Mouse (Mus musculus) bone marrow, adult 2 months (tissue): ENCODE measurements around the gene Traf4. TPM values are rescaled to one million over a fixed set of nuclear protein-coding genes. Genes with fewer than 3 reads are reported as not detected.

Experiments used
- H3K27ac ChIP-seq: fragments of 200-500 bp; 2 replicates; pipeline ENCODE4 v1.5.1; 2012; ENCODE audit warnings: low read depth, mild to moderate bottlenecking, control low read depth, inconsistent platforms, low read length; ENCODE audit not compliant: control insufficient read depth, poor library complexity, insufficient read depth
- H3K4me1 ChIP-seq: fragments of 200-500 bp; 2 replicates; pipeline ENCODE4 v1.6.1; 2011; ENCODE audit warnings: low read length; ENCODE audit not compliant: control insufficient read depth, insufficient read depth
- H3K4me3 ChIP-seq: fragments of 200-500 bp; replicated peaks from 2 replicates; pipeline ENCODE3; 2011; ENCODE audit warnings: mild to moderate bottlenecking, low read depth, low read length, control low read depth; ENCODE audit not compliant: control insufficient read depth
- CTCF ChIP-seq: fragments of 200-500 bp; IDR thresholded peaks from 2 replicates; pipeline ENCODE4 v1.5.1; 2011; ENCODE audit warnings: low read length, control low read depth; ENCODE audit not compliant: control insufficient read depth, insufficient read depth
- POLR2A ChIP-seq: fragments of 200-500 bp; IDR thresholded peaks from 2 replicates; pipeline ENCODE4 v1.6.1; 2011; ENCODE audit warnings: low read depth, mild to moderate bottlenecking, control low read depth, low read length, borderline replicate concordance; ENCODE audit not compliant: control insufficient read depth
- WGBS: fragments of 180-500 bp; shearing (Covaris S2); methylation state at CpG from one replicate; pipeline ENCODE4 v1.1.7; 2018; 5-methylcytosine and 5-hydroxymethylcytosine counted together
- polyA plus RNA-seq: library from polyadenylated mRNA; stranded (reverse); fragments of >200 nt; gene quantifications from 2 replicates; pipeline ENCODE4 v1.2.4, GENCODE M21; 2011; ENCODE audit warnings: low replicate concordance; ENCODE audit not compliant: missing spikeins, insufficient read depth, insufficient read length

Traf4 gene
- polyA plus RNA-seq, 1 experiment: 30.0 TPM

DNA sequence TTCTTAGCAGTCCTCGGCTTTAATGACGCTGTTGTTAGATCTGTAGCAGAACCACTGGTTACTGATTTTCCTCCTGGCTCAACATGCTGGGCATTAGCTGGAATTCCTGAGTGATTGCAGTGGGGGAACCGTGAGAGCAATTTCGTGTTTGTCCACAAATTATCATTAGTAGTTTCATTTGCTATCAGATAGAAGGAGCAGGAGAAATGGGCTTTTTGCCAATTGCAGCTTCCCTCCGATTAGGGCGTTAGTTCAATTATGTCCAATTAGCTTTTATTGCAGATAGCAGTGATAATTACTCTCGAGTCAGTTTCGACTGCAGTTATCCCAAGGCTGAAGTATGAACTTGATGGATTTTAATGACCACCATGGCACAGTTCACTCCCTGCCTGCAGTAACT is 35.9 kb downstream of the Traf4 start:
- Histone ChIP-seq H3K4me3 (no peak overlapping the region), H3K4me1 (peaks cover 12% of the 10 kb centered on the region), H3K27ac (no peak overlapping the region)
- TF ChIP-seq POLR2A (no peak), CTCF (no peak)
- 63% methylated on average over 8 of the region's 8 CpGs for WGBS

DNA sequence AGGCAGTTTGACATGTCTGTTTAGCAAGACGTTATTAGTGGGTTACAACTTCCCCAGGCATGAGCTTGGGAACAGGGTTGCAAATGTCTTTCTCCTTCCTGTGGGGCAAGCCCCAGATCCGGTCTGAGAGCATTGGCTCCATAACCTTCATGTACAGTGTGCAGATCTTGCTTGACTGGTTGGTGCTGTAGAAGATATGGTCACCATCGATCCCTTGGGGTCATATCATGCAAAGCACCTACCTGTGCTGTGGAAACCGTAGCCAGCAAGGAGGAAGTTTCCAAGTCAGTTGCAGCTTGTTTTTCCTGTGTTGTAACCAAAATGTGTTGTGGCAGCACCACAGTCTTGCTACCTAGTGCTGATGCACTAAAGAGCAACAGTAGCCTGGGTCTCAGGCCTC is 38.6 kb downstream of the Traf4 start:
- WGBS: 13% methylated on average over 4 of the region's 4 CpGs
- H3K4me3 ChIP-seq: no peak overlapping the region
- TF ChIP-seq CTCF (no peak), POLR2A (no peak)
- peak overlapping the region; percentile 75; the same call in 1 of the 2 replicates for H3K27ac ChIP-seq
- H3K4me1 ChIP-seq: peaks cover 5% of the 10 kb centered on the region; the same call in 1 of the 2 replicates

GRCm38 (mm10) chr11:78125691-78126090 is 39.7 kb downstream of the Traf4 start:
- Histone ChIP-seq H3K4me1 (peaks cover 5% of the 10 kb centered on the region; the same call in 1 of the 2 replicates), H3K4me3 (no peak overlapping the region), H3K27ac (peak overlapping the region; percentile 47; the same call in 1 of the 2 replicates)
- WGBS: 6% methylated on average over 6 of the region's 6 CpGs
- TF ChIP-seq CTCF (no peak), POLR2A (no peak)

- no peak overlapping the region for H3K27ac ChIP-seq
- H3K4me1 ChIP-seq: peaks cover 5% of the 10 kb centered on the region; the same call in 1 of the 2 replicates
- no peak overlapping the region for H3K4me3 ChIP-seq
- TF ChIP-seq POLR2A: no peak
- TF ChIP-seq CTCF: no peak
These were observed 41.6 kb downstream of the Traf4 start for GRCm38 (mm10) chr11:78123782-78124181.

DNA sequence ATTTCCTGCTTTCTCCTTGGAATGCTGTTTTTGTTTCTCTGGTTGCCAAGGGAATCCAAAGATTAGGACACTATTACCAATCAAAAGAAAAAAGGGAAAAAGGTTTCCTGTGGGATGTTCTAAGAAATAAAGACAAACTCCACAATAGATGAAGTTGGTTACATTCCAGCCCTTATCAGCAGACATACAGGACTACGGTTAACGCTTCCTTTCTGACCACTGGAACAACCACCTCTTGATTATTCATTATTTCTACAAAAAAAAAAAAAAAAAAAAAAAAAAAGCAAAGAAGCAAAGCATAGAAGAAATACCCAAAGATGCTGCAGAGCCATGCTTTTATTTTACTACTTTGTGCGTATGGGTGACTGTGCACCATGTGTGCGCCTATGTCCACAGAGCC is 42.6 kb downstream of the Traf4 start:
- Histone ChIP-seq H3K27ac (no peak overlapping the region), H3K4me3 (no peak overlapping the region), H3K4me1 (peaks cover 6% of the 10 kb centered on the region; the same call in 1 of the 2 replicates)
- TF ChIP-seq CTCF: no peak
- 46% methylated on average over 4 of the region's 4 CpGs for WGBS

DNA sequence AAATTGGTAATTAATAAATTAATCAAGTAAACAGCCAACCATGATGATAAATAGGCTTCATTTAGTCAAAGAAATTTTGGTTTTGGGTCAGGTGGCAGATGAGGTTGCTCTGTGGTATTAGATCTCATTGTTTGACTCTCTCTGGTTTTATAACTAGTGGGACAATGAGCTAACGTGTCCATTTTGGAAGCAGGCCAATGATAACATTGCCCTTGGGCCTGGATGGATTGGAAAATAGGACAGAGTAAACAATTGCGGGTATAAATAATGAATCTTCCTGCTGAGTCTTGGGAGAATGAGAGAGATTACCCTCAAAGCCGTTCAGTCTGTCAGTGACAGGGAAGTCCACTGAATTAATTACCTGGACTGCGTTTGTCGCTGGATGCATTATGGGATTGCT is 44.2 kb downstream of the Traf4 start:
- H3K4me1 ChIP-seq: peaks cover 2% of the 10 kb centered on the region; the same call in 1 of the 2 replicates

GRCm38 (mm10) chr11:78119898-78120297 is 45.5 kb downstream of the Traf4 start:
- H3K27ac ChIP-seq: no peak overlapping the region
- H3K4me3 ChIP-seq: no peak overlapping the region
- TF ChIP-seq CTCF (no peak), POLR2A (no peak)
- H3K4me1 ChIP-seq: peaks cover 2% of the 10 kb centered on the region; the same call in 1 of the 2 replicates
- 11% methylated on average over 8 of the region's 8 CpGs for WGBS

More for the DNA sequence above, 44.2 kb downstream of the Traf4 start:
- TF ChIP-seq CTCF (no peak), POLR2A (no peak)
- 71% methylated on average over 5 of the region's 5 CpGs for WGBS
- H3K27ac ChIP-seq: no peak overlapping the region
- no peak overlapping the region for H3K4me3 ChIP-seq

- Histone ChIP-seq H3K4me3 (no peak overlapping the region), H3K27ac (no peak overlapping the region), H3K4me1 (peaks cover 2% of the 10 kb centered on the region; the same call in 1 of the 2 replicates)
- TF ChIP-seq CTCF (no peak), POLR2A (no peak)
These were observed 46.9 kb downstream of the Traf4 start for GRCm38 (mm10) chr11:78118467-78118866.

DNA sequence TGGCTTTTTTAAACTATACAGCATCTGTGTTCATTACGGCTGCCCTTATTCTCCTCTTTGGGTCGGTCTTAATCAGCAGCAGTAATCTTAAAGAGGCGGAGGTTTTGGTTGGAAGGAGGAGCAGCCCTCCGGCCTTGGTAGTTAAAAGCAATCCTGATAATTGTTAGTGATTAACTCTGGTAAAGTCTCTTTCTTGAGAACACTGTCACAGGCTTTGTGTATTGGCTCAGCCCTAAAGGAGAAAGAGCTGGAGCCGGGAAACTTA is 49.3 kb downstream of the Traf4 start:
- TF ChIP-seq POLR2A (no peak), CTCF (no peak)
- 11% methylated on average over 5 of the region's 5 CpGs for WGBS
- Histone ChIP-seq H3K27ac (peak overlapping the region; percentile 79; the same call in 1 of the 2 replicates), H3K4me1 (peaks cover 3% of the 10 kb centered on the region; the same call in 1 of the 2 replicates), H3K4me3 (peak overlapping the region; percentile 74)
